Mouse (Mus musculus): ENCODE results near the gene Dpp7. TPM values are rescaled to one million over a fixed set of nuclear protein-coding genes. Genes with fewer than 3 reads are reported as not detected.

The Dpp7 gene
- polyA plus RNA-seq, 1 experiment from 2014 or later, result 15.9 TPM

GRCm38 (mm10) chr2:25328440-25328839, 27.7 kb downstream of the Dpp7 start:
- WGBS, result 36% methylated on average over 7 of the region's 7 CpGs
- Histone ChIP-seq H3K4me1 (ENCODE audit: control insufficient read depth, insufficient read depth, low read length) (peaks cover 4% of the 10 kb centered on the region), H3K9ac (ENCODE audit: low read length) (no peak overlapping the region), H3K27ac (ENCODE audit: low read depth, low read length) (no peak overlapping the region), H3K4me3 (ENCODE audit: low read depth, low read length) (no peak overlapping the region), H3K9me3 (ENCODE audit: control insufficient read depth, low read length) (no peaks in the 10 kb centered on the region), H3K36me3 (ENCODE audit: control insufficient read depth, insufficient read depth, low read length) (no peaks in the 10 kb centered on the region), H3K27me3 (ENCODE audit: control insufficient read depth, insufficient read depth, low read length) (no peaks in the 10 kb centered on the region), H3K4me2 (no peak overlapping the region)
- no peak for ATAC-seq (ENCODE audit: low FRiP score)
- no peak for DNase-seq (ENCODE audit: low spot score, missing footprints)

- Histone ChIP-seq H3K36me3 (ENCODE audit: control insufficient read depth, insufficient read depth, low read length) (no peaks in the 10 kb centered on the region), H3K27me3 (ENCODE audit: control insufficient read depth, insufficient read depth, low read length) (peaks cover 1% of the 10 kb centered on the region), H3K4me1 (ENCODE audit: control insufficient read depth, insufficient read depth, low read length) (no peaks in the 10 kb centered on the region), H3K4me2 (no peak overlapping the region), H3K4me3 (ENCODE audit: low read depth, low read length) (no peak overlapping the region), H3K27ac (ENCODE audit: low read depth, low read length) (no peak overlapping the region), H3K9ac (ENCODE audit: low read length) (no peak overlapping the region), H3K9me3 (ENCODE audit: control insufficient read depth, low read length) (no peaks in the 10 kb centered on the region)
- no peak for ATAC-seq (ENCODE audit: low FRiP score)
- WGBS, result 73% methylated on average over 2 of the region's 2 CpGs
- DNase-seq (ENCODE audit: low spot score, missing footprints), result no peak
Measured at GRCm38 (mm10) chr2:25326036-25326435, 30.1 kb downstream of the Dpp7 start.

- H3K36me3 ChIP-seq (ENCODE audit: control insufficient read depth, insufficient read depth, low read length), result no peaks in the 10 kb centered on the region
- ATAC-seq (ENCODE audit: low FRiP score), result no peak
- H3K4me3 ChIP-seq (ENCODE audit: low read depth, low read length), result no peak overlapping the region
- no peak for DNase-seq (ENCODE audit: low spot score, missing footprints)
- no peak overlapping the region for H3K9ac ChIP-seq (ENCODE audit: low read length)
- H3K27ac ChIP-seq (ENCODE audit: low read depth, low read length), result no peak overlapping the region
- H3K27me3 ChIP-seq (ENCODE audit: control insufficient read depth, insufficient read depth, low read length), result peaks cover 29% of the 10 kb centered on the region
- H3K4me1 ChIP-seq (ENCODE audit: control insufficient read depth, insufficient read depth, low read length), result no peaks in the 10 kb centered on the region
- no peak overlapping the region for H3K4me2 ChIP-seq
- 38% methylated on average over 2 of the region's 2 CpGs for WGBS
- H3K9me3 ChIP-seq (ENCODE audit: control insufficient read depth, low read length), result no peaks in the 10 kb centered on the region
Measured at GRCm38 (mm10) chr2:25320084-25320483, 36.1 kb downstream of the Dpp7 start.

- Histone ChIP-seq H3K27ac (ENCODE audit: low read depth, low read length) (no peak within 1 kb of the TSS), H3K4me1 (ENCODE audit: control insufficient read depth, insufficient read depth, low read length) (no peaks in the 10 kb centered on the region), H3K36me3 (ENCODE audit: control insufficient read depth, insufficient read depth, low read length) (no peaks in the 10 kb centered on the region), H3K4me3 (ENCODE audit: low read depth, low read length) (peak within 1 kb of the TSS; percentile 28), H3K9ac (ENCODE audit: low read length) (no peak within 1 kb of the TSS), H3K27me3 (ENCODE audit: control insufficient read depth, insufficient read depth, low read length) (peaks cover 29% of the 10 kb centered on the region), H3K9me3 (ENCODE audit: control insufficient read depth, low read length) (no peaks in the 10 kb centered on the region), H3K4me2 (peak within 1 kb of the TSS; percentile 49)
- ATAC-seq (ENCODE audit: low FRiP score) (peak; percentile 63; the same call in 1 of the 2 replicates), DNase-seq (ENCODE audit: low spot score, missing footprints) (peak; percentile 96)
- WGBS, result 10% methylated on average over 58 of the region's 58 CpGs
Measured at GRCm38 (mm10) chr2:25318971-25319773, 37.0 kb downstream of the Dpp7 start, which contains the start of gene Grin1. Gene Grin1, minus strand, starts transcription at chr2:25319187.

- no peak overlapping the region for H3K27ac ChIP-seq (ENCODE audit: low read depth, low read length)
- H3K4me2 ChIP-seq, result peak overlapping the region; percentile 49
- WGBS, result 7% methylated on average over 31 of the region's 31 CpGs
- H3K4me3 ChIP-seq (ENCODE audit: low read depth, low read length), result peak overlapping the region; percentile 28
- no peaks in the 10 kb centered on the region for H3K4me1 ChIP-seq (ENCODE audit: control insufficient read depth, insufficient read depth, low read length)
- peaks cover 29% of the 10 kb centered on the region for H3K27me3 ChIP-seq (ENCODE audit: control insufficient read depth, insufficient read depth, low read length)
- no peaks in the 10 kb centered on the region for H3K9me3 ChIP-seq (ENCODE audit: control insufficient read depth, low read length)
- no peak overlapping the region for H3K9ac ChIP-seq (ENCODE audit: low read length)
- no peaks in the 10 kb centered on the region for H3K36me3 ChIP-seq (ENCODE audit: control insufficient read depth, insufficient read depth, low read length)
- DNase-seq (ENCODE audit: low spot score, missing footprints) (peak; percentile 88), ATAC-seq (ENCODE audit: low FRiP score) (peak; percentile 11; the same call in 1 of the 2 replicates)
Measured at GRCm38 (mm10) chr2:25318119-25318966, 37.8 kb downstream of the Dpp7 start.

- H3K36me3 ChIP-seq (ENCODE audit: control insufficient read depth, insufficient read depth, low read length), result no peaks in the 10 kb centered on the region
- H3K9me3 ChIP-seq (ENCODE audit: control insufficient read depth, low read length), result no peaks in the 10 kb centered on the region
- H3K4me2 ChIP-seq, result no peak overlapping the region
- H3K27ac ChIP-seq (ENCODE audit: low read depth, low read length), result no peak overlapping the region
- no peaks in the 10 kb centered on the region for H3K4me1 ChIP-seq (ENCODE audit: control insufficient read depth, insufficient read depth, low read length)
- no peak for DNase-seq (ENCODE audit: low spot score, missing footprints)
- 6% methylated on average over 11 of the region's 11 CpGs for WGBS
- peaks cover 37% of the 10 kb centered on the region for H3K27me3 ChIP-seq (ENCODE audit: control insufficient read depth, insufficient read depth, low read length)
- H3K4me3 ChIP-seq (ENCODE audit: low read depth, low read length), result no peak overlapping the region
- no peak overlapping the region for H3K9ac ChIP-seq (ENCODE audit: low read length)
- ATAC-seq (ENCODE audit: low FRiP score), result no peak
Measured at GRCm38 (mm10) chr2:25311491-25311891, 44.7 kb downstream of the Dpp7 start.

GRCm38 (mm10) chr2:25310969-25311368, 45.2 kb downstream of the Dpp7 start:
- H3K27me3 ChIP-seq (ENCODE audit: control insufficient read depth, insufficient read depth, low read length), result peaks cover 34% of the 10 kb centered on the region
- H3K4me2 ChIP-seq, result no peak overlapping the region
- no peaks in the 10 kb centered on the region for H3K4me1 ChIP-seq (ENCODE audit: control insufficient read depth, insufficient read depth, low read length)
- no peak overlapping the region for H3K27ac ChIP-seq (ENCODE audit: low read depth, low read length)
- DNase-seq (ENCODE audit: low spot score, missing footprints) (peak; percentile 80), ATAC-seq (ENCODE audit: low FRiP score) (no peak)
- no peak overlapping the region for H3K4me3 ChIP-seq (ENCODE audit: low read depth, low read length)
- H3K36me3 ChIP-seq (ENCODE audit: control insufficient read depth, insufficient read depth, low read length), result no peaks in the 10 kb centered on the region
- no peak overlapping the region for H3K9ac ChIP-seq (ENCODE audit: low read length)
- H3K9me3 ChIP-seq (ENCODE audit: control insufficient read depth, low read length), result no peaks in the 10 kb centered on the region
- WGBS, result 2% methylated on average over 22 of the region's 22 CpGs

- Histone ChIP-seq H3K27me3 (ENCODE audit: control insufficient read depth, insufficient read depth, low read length) (peaks cover 41% of the 10 kb centered on the region), H3K4me3 (ENCODE audit: low read depth, low read length) (no peak overlapping the region), H3K9me3 (ENCODE audit: control insufficient read depth, low read length) (no peaks in the 10 kb centered on the region), H3K27ac (ENCODE audit: low read depth, low read length) (no peak overlapping the region), H3K4me2 (no peak overlapping the region), H3K9ac (ENCODE audit: low read length) (no peak overlapping the region), H3K36me3 (ENCODE audit: control insufficient read depth, insufficient read depth, low read length) (no peaks in the 10 kb centered on the region), H3K4me1 (ENCODE audit: control insufficient read depth, insufficient read depth, low read length) (no peaks in the 10 kb centered on the region)
- DNase-seq (ENCODE audit: low spot score, missing footprints) (peak; percentile 73), ATAC-seq (ENCODE audit: low FRiP score) (no peak)
- 58% methylated on average over 10 of the region's 10 CpGs for WGBS
Measured at GRCm38 (mm10) chr2:25310180-25310579, 46.0 kb downstream of the Dpp7 start.

Measured in midbrain, embryonic 11.5 days (tissue).